Mouse (Mus musculus) mouse trophoblast stem cell (cell line): ENCODE results near the gene Znrf4.

ENCODE experiments used
- in situ Hi-C, 2 experiments: fragments of 300-500 bp; cut with MseI, MboI; formaldehyde crosslinking; loops; 2 replicates in 1 of 2; 3 replicates in 1 of 2; pipeline ENCODE4 v1.15.1; 2025

The Znrf4 gene

GRCm38 (mm10) chr17:56490438-56491152, 21.6 kb downstream of the Znrf4 start:
- in situ Hi-C loops: no loop called here

- in situ Hi-C loops: no loop called here
Observed at GRCm38 (mm10) chr17:56488028-56488427, 24.2 kb downstream of the Znrf4 start.

- in situ Hi-C loops: no loop called here
Observed at GRCm38 (mm10) chr17:56487441-56487888, 24.8 kb downstream of the Znrf4 start.

- in situ Hi-C loops: no loop called here
Observed at GRCm38 (mm10) chr17:56485926-56486325, 26.3 kb downstream of the Znrf4 start.

- in situ Hi-C loops: no loop called here
Observed at GRCm38 (mm10) chr17:56485118-56485517, 27.1 kb downstream of the Znrf4 start.

GRCm38 (mm10) chr17:56482671-56483070, 29.6 kb downstream of the Znrf4 start:
- in situ Hi-C loops: no loop called here

GRCm38 (mm10) chr17:56479358-56479757, 32.9 kb downstream of the Znrf4 start:
- in situ Hi-C loops: no loop called here

- in situ Hi-C loops: no loop called here
Observed at GRCm38 (mm10) chr17:56478191-56478611, 34.0 kb downstream of the Znrf4 start.

- in situ Hi-C loops: no loop called here
Observed at GRCm38 (mm10) chr17:56477191-56477818, 34.9 kb downstream of the Znrf4 start.

- in situ Hi-C loops: no loop called here
Observed at GRCm38 (mm10) chr17:56476402-56476752, 35.9 kb downstream of the Znrf4 start, which contains the start of gene Ptprs. Gene Ptprs, minus strand, starts transcription at chr17:56476483.

GRCm38 (mm10) chr17:56475584-56476401, 36.4 kb downstream of the Znrf4 start:
- in situ Hi-C loops: no loop called here

- in situ Hi-C loops: no loop called here
Observed at GRCm38 (mm10) chr17:56474831-56475581, 37.2 kb downstream of the Znrf4 start.

GRCm38 (mm10) chr17:56474311-56474830, 37.9 kb downstream of the Znrf4 start:
- in situ Hi-C loops: no loop called here

- in situ Hi-C loops: no loop called here
Observed at GRCm38 (mm10) chr17:56473611-56473905, 38.7 kb downstream of the Znrf4 start.

GRCm38 (mm10) chr17:56472733-56473610, 39.3 kb downstream of the Znrf4 start:
- in situ Hi-C loops: no loop called here

- in situ Hi-C loops: no loop called here
Observed at GRCm38 (mm10) chr17:56472121-56472520, 40.1 kb downstream of the Znrf4 start.

GRCm38 (mm10) chr17:56471136-56471535, 41.1 kb downstream of the Znrf4 start:
- in situ Hi-C loops: no loop called here

- in situ Hi-C loops: no loop called here
Observed at GRCm38 (mm10) chr17:56470571-56470970, 41.7 kb downstream of the Znrf4 start.

GRCm38 (mm10) chr17:56470001-56470436, 42.2 kb downstream of the Znrf4 start:
- in situ Hi-C loops: no loop called here

GRCm38 (mm10) chr17:56469275-56469674, 43.0 kb downstream of the Znrf4 start:
- in situ Hi-C loops: no loop called here

GRCm38 (mm10) chr17:56468870-56469269, 43.4 kb downstream of the Znrf4 start:
- in situ Hi-C loops: no loop called here
